Mouse (Mus musculus): ENCODE data around the gene Gli2.

The Gli2 gene

GRCm38 (mm10) chr1:119051192-119051937 lies 2.1 kb downstream of the Gli2 start:
- DNase-seq = peak; percentile 11

GRCm38 (mm10) chr1:119049812-119050615 lies 3.4 kb downstream of the Gli2 start:
- DNase-seq = no peak

GRCm38 (mm10) chr1:119048988-119049387 lies 4.4 kb downstream of the Gli2 start:
- no peak for DNase-seq

GRCm38 (mm10) chr1:119048547-119048946 lies 4.9 kb downstream of the Gli2 start:
- DNase-seq = no peak

- no peak for DNase-seq
Measured at GRCm38 (mm10) chr1:119047462-119048371, 5.7 kb downstream of the Gli2 start.

GRCm38 (mm10) chr1:119038436-119038835 lies 15.0 kb downstream of the Gli2 start:
- DNase-seq = no peak

GRCm38 (mm10) chr1:119035931-119036330 lies 17.5 kb downstream of the Gli2 start:
- DNase-seq = no peak

- DNase-seq = no peak
Measured at GRCm38 (mm10) chr1:119035301-119035700, 18.1 kb downstream of the Gli2 start.

- DNase-seq = no peak
Measured at GRCm38 (mm10) chr1:119034163-119034705, 19.2 kb downstream of the Gli2 start.

GRCm38 (mm10) chr1:119033450-119034162 lies 19.8 kb downstream of the Gli2 start:
- DNase-seq = no peak

- no peak for DNase-seq
Measured at GRCm38 (mm10) chr1:119031185-119031584, 22.2 kb downstream of the Gli2 start.

GRCm38 (mm10) chr1:119025647-119026358 lies 27.6 kb downstream of the Gli2 start:
- no peak for DNase-seq

- DNase-seq = no peak
Measured at GRCm38 (mm10) chr1:119022311-119022710, 31.1 kb downstream of the Gli2 start.

GRCm38 (mm10) chr1:119020092-119020491 lies 33.3 kb downstream of the Gli2 start:
- DNase-seq = no peak

- DNase-seq = no peak
Measured at GRCm38 (mm10) chr1:119019056-119019455, 34.4 kb downstream of the Gli2 start.

GRCm38 (mm10) chr1:119016866-119017265 lies 36.6 kb downstream of the Gli2 start:
- no peak for DNase-seq

GRCm38 (mm10) chr1:119015108-119015507 lies 38.3 kb downstream of the Gli2 start:
- DNase-seq = no peak

GRCm38 (mm10) chr1:119008949-119009348 lies 44.5 kb downstream of the Gli2 start:
- DNase-seq = no peak

GRCm38 (mm10) chr1:119003852-119004398 lies 49.5 kb downstream of the Gli2 start:
- DNase-seq = no peak

GRCm38 (mm10) chr1:119001454-119002034 lies 51.9 kb downstream of the Gli2 start:
- no peak for DNase-seq
